Mouse (Mus musculus) erythroblast, embryonic 14.5 days (primary cell): Measurements from ENCODE around the gene Slc17a3.

ENCODE experiments used
- GATA1 ChIP-seq: IDR thresholded peaks from 2 replicates; pipeline ENCODE4 v1.6.1; 2012; ENCODE audit warnings: low read length, inconsistent platforms, mixed read lengths
- TAL1 ChIP-seq: IDR thresholded peaks from 3 replicates; pipeline ENCODE4 v1.6.1; 2012; ENCODE audit warnings: low read length, inconsistent platforms, mixed read lengths

DNA sequence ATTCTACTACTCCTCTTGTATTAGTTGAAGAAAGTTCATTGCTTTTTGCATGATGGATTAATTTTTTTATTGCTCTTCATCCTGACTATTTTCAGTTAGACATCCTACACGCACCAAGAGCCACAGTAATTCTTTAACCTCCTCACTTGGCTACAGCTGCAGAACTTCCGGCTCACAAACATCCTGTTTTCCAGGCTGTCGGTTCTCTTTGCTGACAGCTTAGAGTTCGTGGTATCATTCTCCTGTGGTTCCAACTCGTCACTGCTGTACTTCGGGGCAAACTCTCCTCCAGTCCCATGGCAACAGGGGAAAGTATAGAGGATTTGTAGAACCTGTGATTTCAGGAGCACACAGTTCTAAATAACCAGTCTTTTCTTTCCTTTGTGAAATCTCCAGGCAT is 59.0 kb downstream of the Slc17a3 start:
- TF ChIP-seq GATA1, result no peak
- TF ChIP-seq TAL1, result no peak
